Mouse (Mus musculus) liver, adult 2 months (tissue): Measurements from ENCODE around the gene Defb36. TPM values are rescaled to one million over a fixed set of nuclear protein-coding genes. Genes with fewer than 3 reads are reported as not detected.
A peak's percentile ranks its signal among the peaks of the same experiment; 100 is the strongest.

Source experiments
- DNase-seq: peaks from one replicate; pipeline ENCODE4 v3.0.0-alpha.2; 2011; ENCODE audit warnings: low read depth, low spot score; ENCODE audit errors: extremely low read depth
- H3K27ac ChIP-seq: fragments of 200-500 bp; replicated peaks from 2 replicates; pipeline ENCODE4 v1.5.1; 2012; ENCODE audit warnings: low read depth, mild to moderate bottlenecking, control low read depth, inconsistent platforms, low read length; ENCODE audit not compliant: insufficient read depth
- H3K27me3 ChIP-seq: fragments of 200-500 bp; 2 replicates; pipeline ENCODE4 v1.6.1; 2012; ENCODE audit warnings: mild to moderate bottlenecking, moderate library complexity, low read length, inconsistent platforms; ENCODE audit not compliant: control insufficient read depth, insufficient read depth
- H3K36me3 ChIP-seq: fragments of 200-500 bp; 2 replicates; pipeline ENCODE4 v1.6.1; 2012; ENCODE audit warnings: low read length, inconsistent platforms; ENCODE audit not compliant: control insufficient read depth, insufficient read depth
- H3K4me1 ChIP-seq: fragments of 200-500 bp; 2 replicates; pipeline ENCODE4 v1.6.1; 2011; ENCODE audit warnings: low read length; ENCODE audit not compliant: control insufficient read depth, insufficient read depth
- H3K4me3 ChIP-seq: fragments of 200-500 bp; 2 replicates; pipeline ENCODE4 v1.5.1; 2011; ENCODE audit warnings: low read depth, mild to moderate bottlenecking, control low read depth, low read length, moderate library complexity; ENCODE audit not compliant: insufficient read depth
- H3K79me2 ChIP-seq: fragments of 200-500 bp; 2 replicates; pipeline ENCODE4 v1.6.1; 2012; ENCODE audit warnings: inconsistent platforms, mild to moderate bottlenecking, low read length, moderate library complexity; ENCODE audit not compliant: control insufficient read depth, insufficient read depth
- H3K9ac ChIP-seq: fragments of 200-500 bp; 2 replicates; pipeline ENCODE4 v1.6.1; 2012; ENCODE audit warnings: low read depth, mild to moderate bottlenecking, control low read depth, inconsistent platforms, low read length
- CTCF ChIP-seq: fragments of 200-500 bp; IDR thresholded peaks from 2 replicates; pipeline ENCODE4 v1.5.1; 2011; ENCODE audit warnings: low read depth, low read length, control low read depth
- POLR2A ChIP-seq: fragments of 200-500 bp; IDR thresholded peaks from 2 replicates; pipeline ENCODE4 v1.6.1; 2011; ENCODE audit warnings: low read length, control low read depth; ENCODE audit not compliant: insufficient read depth; ENCODE audit errors: extremely low read depth
- WGBS: fragments of 180-500 bp; shearing (Covaris S2); methylation state at CpG from one replicate; pipeline ENCODE4 v1.1.7; 2018; 5-methylcytosine and 5-hydroxymethylcytosine counted together
- polyA plus RNA-seq: library from polyadenylated mRNA; depleted of rRNA; stranded (reverse); fragments of >200 nt; gene quantifications from 2 replicates; pipeline ENCODE4 v1.2.3, GENCODE M21; 2012
- total RNA-seq: library from RNA; depleted of rRNA; stranded (reverse); fragments of >200 nt; gene quantifications from 2 replicates; pipeline ENCODE4 v1.2.3, GENCODE M21; 2014

The Defb36 gene
- total and polyA plus RNA-seq, 2 experiments, result not detected

GRCm38 (mm10) chr2:152633334-152633733 is 29.2 kb downstream of the Defb36 start:
- TF ChIP-seq CTCF (no peak), POLR2A (no peak)
- Histone ChIP-seq H3K27me3 (0 out of 2 replicates have a peak, but pooled peaks cover 2% of the 10 kb centered on the region), H3K4me1 (peaks cover 4% of the 10 kb centered on the region), H3K79me2 (no peaks in the 10 kb centered on the region), H3K4me3 (no peak overlapping the region), H3K27ac (no peak overlapping the region), H3K36me3 (no peaks in the 10 kb centered on the region), H3K9ac (no peak overlapping the region)
- DNase-seq, result no peak
- WGBS, result 40% methylated on average over 17 of the region's 17 CpGs

- 75% methylated on average over 29 of the region's 29 CpGs for WGBS
Measured at GRCm38 (mm10) chr2:152634311-152634710, 30.2 kb downstream of the Defb36 start.

GRCm38 (mm10) chr2:152636246-152637005 is 32.3 kb downstream of the Defb36 start:
- peak overlapping the region; percentile 57 for H3K9ac ChIP-seq
- WGBS, result 67% methylated on average over 23 of the region's 23 CpGs
- 0 out of 2 replicates have a peak, but pooled peaks cover 2% of the 10 kb centered on the region for H3K27me3 ChIP-seq
- H3K36me3 ChIP-seq, result no peaks in the 10 kb centered on the region
- no peaks in the 10 kb centered on the region for H3K79me2 ChIP-seq
- H3K4me3 ChIP-seq, result peak overlapping the region; percentile 40
- no peaks in the 10 kb centered on the region for H3K4me1 ChIP-seq
- TF ChIP-seq POLR2A (no peak), CTCF (no peak)
- DNase-seq, result no peak
- peak overlapping the region; percentile 76 for H3K27ac ChIP-seq

More at GRCm38 (mm10) chr2:152634311-152634710, 30.2 kb downstream of the Defb36 start:
- no peak overlapping the region for H3K27ac ChIP-seq
- DNase-seq, result no peak
- TF ChIP-seq POLR2A (no peak), CTCF (no peak)
- H3K9ac ChIP-seq, result no peak overlapping the region
- H3K36me3 ChIP-seq, result no peaks in the 10 kb centered on the region
- no peaks in the 10 kb centered on the region for H3K79me2 ChIP-seq
- H3K4me1 ChIP-seq, result peaks cover 1% of the 10 kb centered on the region
- H3K4me3 ChIP-seq, result no peak overlapping the region
- 0 out of 2 replicates have a peak, but pooled peaks cover 2% of the 10 kb centered on the region for H3K27me3 ChIP-seq

GRCm38 (mm10) chr2:152637006-152637322 is 32.8 kb downstream of the Defb36 start:
- peak overlapping the region; percentile 40 for H3K4me3 ChIP-seq
- 0 out of 2 replicates have a peak, but pooled peaks cover 2% of the 10 kb centered on the region for H3K27me3 ChIP-seq
- no peaks in the 10 kb centered on the region for H3K4me1 ChIP-seq
- 72% methylated on average over 6 of the region's 6 CpGs for WGBS
- peak overlapping the region; percentile 57; the same call in 1 of the 2 replicates for H3K9ac ChIP-seq
- H3K36me3 ChIP-seq, result no peaks in the 10 kb centered on the region
- H3K27ac ChIP-seq, result peak overlapping the region; percentile 70
- no peak for TF ChIP-seq CTCF
- no peak for TF ChIP-seq POLR2A
- H3K79me2 ChIP-seq, result no peaks in the 10 kb centered on the region
- no peak for DNase-seq

- Histone ChIP-seq H3K27me3 (0 out of 2 replicates have a peak, but pooled peaks cover 2% of the 10 kb centered on the region), H3K9ac (no peak overlapping the region), H3K4me1 (no peaks in the 10 kb centered on the region), H3K4me3 (no peak overlapping the region), H3K27ac (peak overlapping the region; percentile 70), H3K36me3 (no peaks in the 10 kb centered on the region), H3K79me2 (no peaks in the 10 kb centered on the region)
- WGBS, result 93% methylated on average over 4 of the region's 4 CpGs
- DNase-seq, result no peak
- TF ChIP-seq POLR2A, result no peak
- no peak for TF ChIP-seq CTCF
Measured at GRCm38 (mm10) chr2:152637381-152637780, 33.3 kb downstream of the Defb36 start.

GRCm38 (mm10) chr2:152638865-152639264 is 34.7 kb downstream of the Defb36 start:
- 75% methylated on average over 6 of the region's 6 CpGs for WGBS
- Histone ChIP-seq H3K36me3 (no peaks in the 10 kb centered on the region), H3K27ac (peak overlapping the region; percentile 44)

More at GRCm38 (mm10) chr2:152638865-152639264, 34.7 kb downstream of the Defb36 start:
- TF ChIP-seq CTCF, result no peak
- no peak for DNase-seq
- Histone ChIP-seq H3K4me1 (no peaks in the 10 kb centered on the region), H3K27me3 (no peaks in the 10 kb centered on the region), H3K4me3 (no peak overlapping the region), H3K79me2 (no peaks in the 10 kb centered on the region), H3K9ac (no peak overlapping the region)
